Mouse (Mus musculus): ENCODE measurements around the gene D030056L22Rik.
"Not testable (repeated sequence)": the region's sequence is repeated elsewhere in the genome, so short reads cannot be mapped to it uniquely, and the experiment has no call there.

Gene D030056L22Rik

GRCm38 (mm10) chr19:18712866-18713300 is at the start of gene D030056L22Rik:
D030056L22Rik (plus strand) TSS chr19:18713193.
- DNase-seq (ENCODE audit: extremely low spot score, low read depth, low spot score) = peak; percentile 89

GRCm38 (mm10) chr19:18663904-18664303 is 49.1 kb upstream of the D030056L22Rik start:
- DNase-seq (ENCODE audit: extremely low spot score, low read depth, low spot score) = no peak

DNA sequence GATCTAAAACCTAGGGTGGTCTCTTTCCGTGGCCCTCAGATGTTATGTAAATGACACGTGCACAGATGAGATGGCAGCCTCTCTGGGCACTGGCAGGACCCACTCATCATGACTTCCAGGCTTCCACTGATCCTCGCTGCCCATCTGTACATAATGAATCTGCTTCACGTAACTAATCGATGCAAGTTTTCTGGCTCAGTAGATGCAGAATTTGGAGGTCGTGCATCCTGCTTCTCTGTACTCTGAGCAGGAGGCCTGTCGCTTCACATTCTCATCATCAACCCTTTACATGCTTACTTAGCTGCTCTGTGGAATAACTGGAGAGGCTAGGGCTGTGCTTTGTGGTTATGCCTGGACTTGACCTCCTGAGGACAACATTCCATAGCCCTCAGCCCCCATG is 46.0 kb upstream of the D030056L22Rik start:
- no peak for DNase-seq (ENCODE audit: extremely low spot score, low read depth, low spot score)

- no peak for DNase-seq (ENCODE audit: extremely low spot score, low read depth, low spot score)
These were observed 43.4 kb upstream of the D030056L22Rik start for GRCm38 (mm10) chr19:18669551-18669950.

GRCm38 (mm10) chr19:18670608-18671007 is 42.4 kb upstream of the D030056L22Rik start, which contains the start of gene Carnmt1:
Carnmt1 (plus strand) TSS chr19:18670764.
- peak; percentile 90 for DNase-seq (ENCODE audit: extremely low spot score, low read depth, low spot score)

GRCm38 (mm10) chr19:18671056-18671741 is 41.8 kb upstream of the D030056L22Rik start:
- DNase-seq (ENCODE audit: extremely low spot score, low read depth, low spot score) = no peak

GRCm38 (mm10) chr19:18672498-18672897 is 40.5 kb upstream of the D030056L22Rik start:
- DNase-seq (ENCODE audit: extremely low spot score, low read depth, low spot score) = no peak

- no peak for DNase-seq (ENCODE audit: extremely low spot score, low read depth, low spot score)
These were observed 39.9 kb upstream of the D030056L22Rik start for GRCm38 (mm10) chr19:18673116-18673515.

DNA sequence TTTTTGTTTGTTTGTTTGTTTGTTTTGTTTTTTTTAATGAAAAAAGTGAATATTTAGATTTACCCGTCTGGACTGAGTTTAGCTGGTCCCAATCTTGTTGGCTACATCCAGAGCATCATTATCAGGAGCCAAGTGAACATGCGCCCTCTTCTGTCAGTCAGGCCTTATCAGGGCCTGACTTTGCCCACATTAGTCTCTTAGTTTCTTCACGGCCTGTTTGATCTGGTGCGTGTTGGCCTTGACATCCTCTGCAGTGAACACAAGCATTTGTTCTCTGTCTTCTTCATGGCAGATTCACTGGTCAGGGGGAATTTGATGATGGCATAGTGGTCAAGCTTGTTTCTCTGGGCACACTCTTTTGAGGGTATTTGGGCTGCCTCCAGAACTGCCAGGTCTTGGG is 30.9 kb upstream of the D030056L22Rik start:
- DNase-seq (ENCODE audit: extremely low spot score, low read depth, low spot score) = no peak

DNA sequence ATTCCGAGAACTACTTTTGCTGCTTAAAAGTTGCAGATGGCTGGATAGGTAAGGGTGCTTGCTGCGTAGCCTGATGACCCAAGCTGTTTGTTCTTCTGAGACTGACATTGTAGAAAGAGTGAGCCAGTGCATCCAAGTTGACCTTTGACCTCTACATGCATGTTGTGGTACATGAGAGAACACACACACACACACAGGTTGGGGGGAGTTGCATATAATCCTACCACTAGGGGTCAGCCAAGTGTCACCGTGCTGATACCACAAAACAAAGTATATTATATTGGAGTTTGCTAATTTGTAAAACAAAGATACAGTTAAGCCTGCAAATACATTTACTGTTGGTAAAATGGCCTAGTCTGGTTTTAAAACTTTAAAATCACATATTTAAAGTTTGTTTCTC is 25.4 kb upstream of the D030056L22Rik start:
- DNase-seq (ENCODE audit: extremely low spot score, low read depth, low spot score) = no peak

GRCm38 (mm10) chr19:18692176-18692575 is 20.8 kb upstream of the D030056L22Rik start:
- no peak for DNase-seq (ENCODE audit: extremely low spot score, low read depth, low spot score)

- DNase-seq (ENCODE audit: extremely low spot score, low read depth, low spot score) = no peak
These were observed 20.2 kb upstream of the D030056L22Rik start for GRCm38 (mm10) chr19:18692768-18693167.

GRCm38 (mm10) chr19:18695116-18695515 is 17.9 kb upstream of the D030056L22Rik start:
- no peak for DNase-seq (ENCODE audit: extremely low spot score, low read depth, low spot score)

- no peak for DNase-seq (ENCODE audit: extremely low spot score, low read depth, low spot score)
These were observed 17.4 kb upstream of the D030056L22Rik start for GRCm38 (mm10) chr19:18695552-18695951.

DNA sequence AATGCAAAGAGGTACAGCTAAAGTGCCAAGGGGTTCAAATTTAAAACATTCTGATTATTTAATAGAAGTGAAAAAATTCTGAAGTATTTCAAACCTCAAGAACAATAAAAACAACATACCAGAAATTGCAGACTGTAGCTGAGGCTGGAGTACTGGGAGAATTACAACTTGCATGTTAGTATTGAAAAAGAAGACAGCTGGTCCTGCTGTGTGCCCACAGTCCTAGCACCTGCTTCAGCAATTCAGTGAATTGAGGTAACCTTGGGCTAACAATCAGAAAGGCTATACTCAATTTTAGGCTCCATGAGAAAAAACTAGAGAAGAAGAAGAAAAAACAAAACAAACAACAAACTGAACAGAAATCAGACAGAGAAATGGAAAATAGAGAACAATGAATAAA is 4.9 kb upstream of the D030056L22Rik start:
- no peak for DNase-seq (ENCODE audit: extremely low spot score, low read depth, low spot score)

DNA sequence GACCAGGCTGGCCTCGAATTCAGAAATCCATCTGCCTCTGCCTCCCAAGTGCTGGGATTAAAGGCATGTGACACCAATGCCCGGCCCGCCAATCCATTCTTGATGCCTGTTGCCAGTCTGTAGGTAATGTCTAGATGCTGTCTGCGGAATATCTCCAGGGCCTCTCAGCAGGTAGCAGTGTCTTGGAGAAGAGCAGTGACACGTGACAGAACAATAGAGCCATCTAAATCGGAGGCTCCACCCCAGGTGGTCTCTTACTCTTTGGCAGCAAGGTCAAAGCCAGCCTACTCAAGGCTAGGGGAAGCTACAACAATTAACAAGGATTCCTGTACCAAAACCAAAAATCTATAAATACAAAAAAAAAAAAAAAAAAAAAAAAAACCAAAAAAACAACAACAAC is 2.1 kb upstream of the D030056L22Rik start:
- no peak for DNase-seq (ENCODE audit: extremely low spot score, low read depth, low spot score)

- no peak for DNase-seq (ENCODE audit: extremely low spot score, low read depth, low spot score)
These were observed 1.4 kb upstream of the D030056L22Rik start for GRCm38 (mm10) chr19:18711589-18711988.

- no peak for DNase-seq (ENCODE audit: extremely low spot score, low read depth, low spot score)
These were observed 684 bp upstream of the D030056L22Rik start for GRCm38 (mm10) chr19:18712153-18712865.

DNA sequence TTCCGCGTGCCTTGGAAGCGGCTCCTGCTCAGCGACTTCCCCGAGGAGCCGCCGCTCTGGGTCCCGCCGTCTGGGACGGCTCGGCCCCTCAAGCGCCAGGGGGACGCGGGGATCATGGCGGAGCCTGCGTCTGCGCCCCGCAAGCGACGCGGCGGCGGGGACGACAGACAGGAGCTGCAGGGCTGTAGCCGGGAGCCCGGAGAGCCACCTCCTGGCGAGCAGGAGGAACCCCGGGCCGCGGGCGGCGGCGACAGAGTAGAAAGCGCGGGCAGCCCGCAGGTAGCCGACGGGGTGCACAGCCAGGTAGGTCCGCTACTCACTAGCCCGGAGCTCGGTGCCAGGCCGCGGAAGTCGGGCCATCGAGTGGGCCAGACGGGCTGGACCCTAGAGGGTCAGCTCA is 364 bp downstream of the D030056L22Rik start:
- DNase-seq (ENCODE audit: extremely low spot score, low read depth, low spot score) = not testable (repeated sequence)

DNA sequence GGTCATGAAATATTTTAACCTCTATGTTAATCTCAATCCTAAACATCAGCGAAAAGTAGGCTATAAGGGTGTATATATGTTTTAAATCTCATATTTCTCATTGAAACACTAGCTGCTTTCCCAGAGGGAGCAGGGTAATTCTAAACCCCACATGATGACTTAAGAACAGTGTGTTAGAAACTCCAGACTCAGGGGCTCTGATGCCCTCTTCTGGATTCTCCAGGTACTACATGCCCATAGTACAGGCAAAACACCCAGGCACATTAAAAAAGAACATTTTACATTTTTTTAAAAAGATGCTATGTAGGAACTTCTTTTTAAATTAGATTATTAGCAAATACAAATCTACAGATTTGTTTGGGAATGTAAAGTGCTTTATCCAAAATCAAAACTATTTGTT is 3.4 kb downstream of the D030056L22Rik start:
- peak; percentile 86 for DNase-seq (ENCODE audit: extremely low spot score, low read depth, low spot score)

DNA sequence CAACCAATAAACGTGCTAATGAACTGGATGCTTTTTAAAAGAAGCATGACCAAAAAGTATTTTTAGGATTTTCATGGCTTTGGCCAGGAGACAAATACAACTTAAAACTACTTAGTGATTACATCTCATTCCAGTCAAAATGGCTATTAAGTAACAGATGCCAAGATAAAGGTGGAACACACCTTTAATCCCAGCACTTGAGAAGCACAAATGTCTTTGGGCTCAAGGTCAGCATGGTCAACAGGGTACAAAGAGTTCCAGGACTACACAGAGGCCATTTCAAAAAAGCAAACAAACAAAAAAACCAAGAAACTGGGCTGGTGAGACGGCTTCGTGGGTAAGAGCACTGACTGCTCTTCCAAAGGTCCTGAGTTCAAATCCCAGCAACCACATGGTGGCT is 7.3 kb downstream of the D030056L22Rik start:
- no peak for DNase-seq (ENCODE audit: extremely low spot score, low read depth, low spot score)

GRCm38 (mm10) chr19:18725186-18725585 is 12.2 kb downstream of the D030056L22Rik start:
- DNase-seq (ENCODE audit: extremely low spot score, low read depth, low spot score) = no peak
